Mouse (Mus musculus): Measurements from ENCODE around the gene Toe1.
A peak's percentile ranks its signal among the peaks of the same experiment; 100 is the strongest.

Toe1 gene

DNA sequence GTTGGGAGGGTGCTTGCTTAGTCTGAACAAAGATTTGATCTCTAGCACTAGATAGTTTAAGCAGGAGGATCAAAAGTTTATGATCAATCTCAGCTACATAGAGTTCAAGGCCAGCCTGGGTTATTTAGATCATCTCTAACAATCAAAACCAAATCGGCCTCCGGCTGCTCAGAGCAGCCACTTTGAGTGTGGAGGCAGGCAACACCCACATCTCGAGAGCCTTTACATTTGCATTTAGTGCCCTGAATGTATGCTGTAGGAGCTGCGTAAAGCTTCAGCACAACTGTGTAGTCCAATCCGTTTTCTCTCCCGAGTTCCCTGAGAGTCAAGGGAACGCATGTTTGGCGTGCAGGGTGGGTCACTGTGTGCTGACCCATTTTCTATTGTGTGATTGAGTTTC is 15.0 kb downstream of the Toe1 start:
- no peak for DNase-seq

DNA sequence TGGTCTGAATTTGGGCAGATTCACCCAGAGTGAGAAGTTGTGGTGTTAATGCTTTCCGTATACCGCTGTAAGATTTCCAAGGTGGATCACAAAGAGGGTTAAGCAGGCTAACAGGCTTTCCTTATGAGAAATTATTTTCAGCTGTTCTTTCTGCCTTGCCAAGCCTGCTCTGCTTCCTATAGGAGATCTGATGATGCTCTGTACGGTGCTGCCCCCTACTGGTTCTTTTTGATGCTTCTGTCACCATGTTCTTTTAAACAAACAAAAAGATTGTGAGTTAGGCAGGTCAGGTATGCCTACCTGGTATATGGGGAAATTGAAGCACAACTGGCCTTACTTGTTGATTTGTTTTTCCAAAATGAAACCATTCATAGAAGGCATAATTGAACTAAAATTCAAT is 18.5 kb downstream of the Toe1 start:
- peak; percentile 76 to 90 for DNase-seq

DNA sequence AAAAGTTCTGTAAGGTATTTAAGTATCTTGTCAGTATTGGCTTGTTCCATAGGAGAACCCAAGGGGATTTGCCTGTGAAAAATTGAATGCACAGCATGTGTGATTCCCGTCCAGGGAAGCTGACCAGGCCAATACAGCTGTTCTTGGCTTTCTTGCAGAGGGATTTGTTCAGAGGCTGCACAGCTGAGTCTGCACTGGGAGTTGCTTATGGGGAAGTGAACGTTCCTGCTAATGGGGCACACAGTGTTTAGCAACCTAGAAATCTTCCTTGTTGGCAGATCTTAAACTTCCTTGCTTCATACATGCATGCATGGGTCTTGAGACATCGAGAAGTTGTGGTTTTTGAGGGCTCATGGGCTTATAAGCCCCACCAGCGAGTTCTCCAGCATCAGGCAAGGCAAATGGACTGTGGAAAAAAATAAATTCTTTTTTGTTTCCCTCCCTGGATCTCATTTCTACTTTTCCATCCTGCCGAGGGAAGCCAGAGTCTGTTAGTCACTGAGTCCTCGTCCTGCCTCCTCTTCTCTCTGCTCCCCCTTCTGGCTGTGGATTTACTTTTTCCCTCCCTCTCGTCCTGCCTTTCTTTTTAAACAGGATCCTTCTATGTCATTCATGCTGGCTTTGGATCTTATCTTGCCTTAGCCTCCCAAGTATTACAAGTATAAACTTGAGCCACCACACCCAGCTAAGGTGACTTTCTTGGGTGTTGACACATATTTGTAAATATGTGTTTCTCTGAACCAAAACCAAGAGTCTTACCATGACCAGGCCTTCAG is 19.3 kb downstream of the Toe1 start:
- no peak for DNase-seq

DNA sequence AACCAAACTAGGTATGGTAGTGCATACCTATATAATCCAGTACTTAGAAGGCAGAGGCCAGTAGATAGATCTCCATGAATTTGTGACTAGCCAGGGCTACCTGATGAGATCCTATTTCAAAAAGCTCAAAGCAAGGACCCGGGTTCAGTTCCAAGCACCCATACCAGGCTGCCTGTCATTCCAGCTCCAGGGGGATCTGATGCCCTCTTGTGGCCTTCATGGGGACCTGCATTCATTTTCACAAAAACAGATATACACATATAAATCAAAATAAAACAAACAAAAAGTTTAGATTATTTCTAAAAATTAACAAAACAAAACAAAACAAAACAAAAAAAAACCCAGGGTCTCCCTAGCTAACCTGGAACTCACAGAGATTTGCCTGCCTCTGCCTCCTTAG is 20.9 kb downstream of the Toe1 start:
- DNase-seq: no peak

DNA sequence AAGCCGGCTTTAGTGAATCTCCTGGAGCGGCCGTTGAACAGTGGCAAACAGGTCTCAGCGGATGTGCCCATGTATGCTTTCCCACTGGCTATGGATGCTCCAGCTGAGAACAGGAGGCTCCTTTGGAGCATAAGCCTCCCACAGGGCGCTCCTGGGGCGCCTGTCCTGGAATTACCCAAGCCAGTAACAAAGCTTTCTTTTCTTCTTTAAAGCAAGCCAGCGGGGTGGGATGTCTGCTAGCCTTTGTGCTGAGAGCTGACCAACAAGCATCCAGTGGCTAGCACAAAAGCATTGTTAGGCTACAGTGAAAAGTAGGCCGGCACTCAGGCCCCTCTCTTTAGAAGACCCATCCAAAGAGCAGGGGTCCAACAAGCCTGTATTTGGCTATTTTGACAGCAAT is 25.3 kb downstream of the Toe1 start:
- DNase-seq: no peak

DNA sequence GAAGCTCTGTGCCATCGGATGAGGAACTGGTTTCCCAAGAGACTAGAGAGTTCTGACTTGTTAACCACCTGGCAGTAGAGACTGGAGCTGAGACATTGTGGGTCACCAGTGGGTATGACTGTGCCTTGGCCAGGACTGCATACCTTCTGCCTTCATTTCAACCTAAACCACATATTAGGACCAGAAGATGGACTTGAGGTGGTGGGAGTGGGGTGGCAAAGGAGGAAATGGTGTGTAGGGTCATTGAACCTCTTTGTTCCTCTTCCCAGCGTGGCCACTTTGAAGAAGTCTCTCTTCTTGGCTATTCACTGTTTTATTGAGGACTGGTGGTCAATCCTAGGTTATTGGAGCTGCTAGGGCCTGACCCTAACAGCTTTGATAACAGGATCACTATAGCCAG is 26.1 kb downstream of the Toe1 start:
- no peak for DNase-seq

DNA sequence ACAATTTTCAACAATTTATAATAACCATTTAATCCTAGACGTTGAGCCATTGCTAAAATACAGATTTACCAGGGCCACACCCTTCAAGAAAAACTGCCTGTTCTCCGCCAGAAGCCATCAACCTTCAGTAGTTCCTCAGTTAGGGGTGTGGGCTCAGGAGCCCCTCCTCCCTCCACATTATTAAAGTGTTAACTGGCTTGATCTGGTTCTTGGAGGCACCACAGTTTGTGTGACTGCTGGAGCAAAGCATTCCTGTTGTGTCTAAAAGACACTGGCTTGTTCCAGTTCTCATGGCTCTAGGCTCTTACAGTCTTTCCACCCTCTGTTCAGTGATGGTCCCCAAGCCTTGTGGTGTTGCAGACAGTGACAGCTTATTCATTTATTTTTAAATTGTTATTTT is 26.9 kb downstream of the Toe1 start:
- no peak for DNase-seq

DNA sequence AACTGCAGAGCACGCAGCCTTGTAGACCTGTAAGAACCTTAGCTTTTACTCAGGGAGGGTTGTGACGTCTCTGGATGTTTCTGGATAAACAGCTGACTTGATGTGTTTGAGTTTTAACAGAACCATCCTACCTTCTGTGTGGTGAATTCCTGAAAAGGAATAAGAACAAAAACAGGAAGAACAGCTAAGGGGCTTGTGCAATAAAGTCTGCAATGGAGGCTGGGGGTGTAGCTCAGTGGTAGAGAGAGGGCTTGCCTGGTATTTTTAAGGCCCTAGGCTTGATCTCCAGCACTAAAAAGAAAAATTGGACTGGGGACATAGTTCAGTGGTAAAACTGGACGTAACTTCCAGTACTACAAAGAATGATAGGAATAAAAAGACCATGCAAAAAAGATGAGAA is 30.4 kb downstream of the Toe1 start:
- no peak for DNase-seq

DNA sequence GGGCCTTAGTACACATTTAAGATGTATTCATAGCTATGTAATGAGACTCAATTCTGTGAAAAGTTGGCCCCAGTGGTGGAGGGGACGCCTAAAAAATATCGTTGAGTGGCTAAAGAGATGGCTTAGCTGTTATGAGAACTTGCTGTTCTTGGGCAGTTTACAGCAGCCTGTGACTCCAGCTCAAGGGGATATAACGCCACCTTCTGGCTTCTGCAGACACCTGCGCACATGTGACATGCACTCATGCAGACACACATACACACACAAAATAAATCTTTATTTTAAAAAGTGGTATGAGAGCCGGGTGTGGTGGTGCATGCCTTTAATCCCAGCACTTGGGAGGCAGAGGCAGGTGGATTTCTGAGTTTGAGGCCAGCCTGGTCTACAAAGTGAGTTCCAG is 31.0 kb downstream of the Toe1 start:
- no peak for DNase-seq

DNA sequence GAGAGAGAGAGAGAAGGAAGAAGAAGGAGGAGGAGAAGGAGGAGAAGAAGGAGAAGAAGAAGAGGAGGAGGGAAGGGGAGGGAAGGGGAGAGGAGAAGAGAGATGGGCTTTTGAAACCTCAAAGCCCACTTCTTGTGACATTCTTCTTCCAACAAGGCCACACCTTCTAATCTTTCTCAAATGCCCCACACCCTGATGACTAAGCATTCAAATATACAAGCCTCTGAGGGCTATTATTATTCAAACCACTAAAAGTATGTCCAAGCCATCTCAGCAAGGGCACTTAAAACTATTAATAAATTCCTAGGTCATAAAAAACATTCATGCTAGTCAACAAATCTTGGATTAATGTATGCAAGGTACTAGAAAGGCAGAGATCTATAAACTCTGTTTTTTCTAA is 38.4 kb downstream of the Toe1 start:
- DNase-seq: no peak

DNA sequence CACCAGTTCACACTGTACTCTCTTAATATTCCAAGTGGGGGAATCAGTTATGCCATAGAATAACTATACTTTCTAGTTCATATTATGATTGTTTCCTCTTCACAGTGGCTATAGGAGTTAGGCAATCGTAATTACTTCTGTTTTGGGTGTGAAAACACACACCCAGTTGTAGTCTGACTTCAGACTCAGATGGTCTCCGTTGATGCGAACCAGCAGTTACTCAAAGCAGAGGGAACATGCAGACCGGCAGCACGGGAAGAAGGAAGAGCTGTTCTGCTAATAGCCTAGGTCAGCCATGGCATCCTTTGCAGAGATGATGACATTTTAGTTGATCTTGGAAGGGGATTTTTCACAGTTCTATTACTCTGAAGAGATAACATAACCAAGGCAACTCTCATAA is 38.9 kb downstream of the Toe1 start:
- DNase-seq: no peak

DNA sequence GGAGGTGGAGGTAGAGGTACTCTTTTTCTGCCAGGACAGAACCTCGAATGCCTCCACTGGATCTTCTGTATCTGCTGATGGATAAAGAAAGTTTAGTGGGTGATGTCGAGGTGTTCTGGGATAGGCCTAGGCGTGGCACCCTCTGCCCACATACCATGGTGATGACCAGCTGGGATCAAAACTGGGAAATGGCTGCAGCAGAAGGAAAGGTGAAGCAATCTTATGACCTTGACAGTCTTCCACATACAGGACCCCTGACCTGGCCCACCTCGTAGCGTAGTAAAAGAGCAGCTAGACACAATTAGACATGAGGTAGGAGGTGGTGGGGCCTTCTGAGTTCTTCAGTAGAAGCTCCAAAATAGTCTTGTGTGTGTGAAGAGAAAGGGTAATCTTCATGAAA is 43.4 kb downstream of the Toe1 start:
- no peak for DNase-seq

DNA sequence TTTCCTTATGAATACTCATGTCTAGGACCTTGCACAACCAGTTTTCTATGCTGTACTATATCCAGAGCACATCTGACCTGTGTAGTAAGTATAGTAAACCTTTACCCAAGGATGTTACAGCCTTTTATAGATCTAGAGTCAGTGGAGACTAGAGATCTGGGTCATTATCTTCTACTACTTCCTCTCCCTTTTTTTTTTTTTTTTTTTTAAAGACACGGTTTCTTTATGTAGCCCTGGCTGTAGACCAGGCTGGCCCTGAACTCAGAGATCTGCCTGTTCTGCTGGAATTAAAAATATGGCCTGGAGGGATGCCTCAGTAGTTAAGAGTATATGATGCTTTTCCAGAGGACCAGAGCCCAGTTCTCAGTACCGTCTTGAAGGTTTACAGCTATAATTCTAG is 45.5 kb downstream of the Toe1 start:
- DNase-seq: no peak

DNA sequence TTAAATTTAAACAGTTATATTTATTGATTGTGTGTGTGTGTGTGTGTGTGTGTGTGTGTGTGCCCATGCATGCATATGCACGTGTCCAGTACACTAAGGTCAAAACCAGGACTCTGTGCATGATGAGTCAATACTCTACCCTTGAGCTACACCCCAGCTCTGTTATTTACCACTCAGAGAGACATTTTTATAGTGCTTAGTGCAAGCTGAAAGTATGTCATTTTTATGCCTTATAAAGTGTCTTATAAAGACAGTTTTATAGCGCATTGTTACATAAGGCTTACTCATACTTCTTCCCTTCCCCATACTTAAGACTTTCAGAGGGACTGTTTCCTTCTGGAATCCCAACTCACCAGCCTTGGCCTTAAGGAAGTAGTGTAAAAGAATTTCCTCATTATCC is 57.7 kb downstream of the Toe1 start:
- no peak for DNase-seq

Measured in cerebellum, postnatal 36 days (tissue).